In genomic region chr8:106510365-106510975, GRCm38 (mm10) we compare ENCODE assay signal across 9 mouse cellular contexts. TPM values are rescaled to one million over a fixed set of nuclear protein-coding genes. Genes with fewer than 3 reads are reported as not detected.
DNase-seq lines count a peak whose midpoint lies in the region; ATAC-seq and TF ChIP-seq lines count a peak whose summit lies in the region.
"Had no signal": no experiment of that assay in that cellular context is flagged by ENCODE, and none has a peak within 500 bp of the region (broad histone marks: within the 10 kb centered on the region; RNA-seq: fewer than 3 reads in every experiment).

Cdh3 (plus strand) TSS chr8:106510891.

- intact Hi-C loops in left cerebral cortex, postnatal 25 days (cut with DNase I): no loop called here

- ATAC-seq in megakaryocyte, adult 5-6 weeks (ENCODE audit: poor library complexity, severe bottlenecking): no peak
- ATAC-seq in forebrain, embryonic 15.5 days (replicated peaks): no peak

- no peak for TF ChIP-seq POLR2A in kidney, adult 2 months (IDR thresholded peaks at IDR 0.05; ENCODE audit: low read depth, low read length)
- no peak for TF ChIP-seq POLR2A in lung, adult 2 months (IDR thresholded peaks at IDR 0.05; ENCODE audit: borderline replicate concordance, extremely low read depth, low read depth, low read length)

- DNase-seq in kidney, adult 2 months: peak; percentile 86
- DNase-seq in lung, adult 2 months: peak; percentile 81
- DNase-seq in retina, embryonic 14.5 days (ENCODE audit: low spot score): peak; percentile 34
- DNase-seq in layer of hippocampus, adult 9-10 months (ENCODE audit: low spot score): no peak
- DNase-seq in left cerebral cortex, postnatal 25 days (ENCODE audit: low spot score in 2 of 2): no peak

- no peak within 1 kb of the TSS for H3K27ac ChIP-seq in forebrain, embryonic 15.5 days (replicated peaks)
- 0 out of 2 replicates have a peak within 1 kb of the TSS, but pooled peaks have one; percentile 27 for H3K27ac ChIP-seq in kidney, adult 2 months (ENCODE audit: insufficient read depth, low read depth, low read length)

- H3K9me3 ChIP-seq in megakaryocyte, embryonic 14.5 days: peaks cover 22% of the 10 kb centered on the region
- no peaks in the 10 kb centered on the region for H3K9me3 ChIP-seq in forebrain, embryonic 15.5 days

- peaks cover 85% of the 10 kb centered on the region for H3K27me3 ChIP-seq in megakaryocyte, embryonic 14.5 days (replicated peaks)
- peaks cover 74% of the 10 kb centered on the region for H3K27me3 ChIP-seq in forebrain, embryonic 15.5 days
- H3K27me3 ChIP-seq in kidney, adult 2 months (replicated peaks; ENCODE audit: control insufficient read depth, insufficient read depth, low read length): no peaks in the 10 kb centered on the region

- H3K4me1 ChIP-seq in megakaryocyte, embryonic 14.5 days: peaks cover 26% of the 10 kb centered on the region
- H3K4me1 ChIP-seq in forebrain, embryonic 15.5 days: peaks cover 37% of the 10 kb centered on the region
- H3K4me1 ChIP-seq in kidney, adult 2 months (ENCODE audit: control insufficient read depth, insufficient read depth, low read length): no peaks in the 10 kb centered on the region
- H3K4me1 ChIP-seq in lung, adult 2 months (ENCODE audit: control insufficient read depth, insufficient read depth, low read length): peaks cover 11% of the 10 kb centered on the region

- peak within 1 kb of the TSS; percentile 14 for H3K4me3 ChIP-seq in megakaryocyte, embryonic 14.5 days (replicated peaks)
- H3K4me3 ChIP-seq in forebrain, embryonic 15.5 days: peak within 1 kb of the TSS; percentile 36
- H3K4me3 ChIP-seq in kidney, adult 2 months (ENCODE audit: insufficient read depth, low read depth, low read length): peak within 1 kb of the TSS; percentile 38
- peak within 1 kb of the TSS; percentile 26 for H3K4me3 ChIP-seq in lung, adult 2 months (replicated peaks; ENCODE audit: extremely low read depth, low read depth, low read length)
- H3K4me3 ChIP-seq: myocyte had no signal

- no peak within 1 kb of the TSS for H3K9ac ChIP-seq in forebrain, embryonic 15.5 days (replicated peaks)

- under 1% methylated on average over 34 of the region's 34 CpGs for WGBS in forebrain, embryonic 15.5 days
- WGBS in kidney, adult 2 months: 2% methylated on average over 34 of the region's 34 CpGs
- WGBS in lung, adult 2 months: 2% methylated on average over 34 of the region's 34 CpGs

- TF ChIP-seq CTCF in kidney, adult 2 months (conservative IDR thresholded peaks at IDR 0.05; ENCODE audit: insufficient read depth, insufficient read length, low read depth, low read length): no peak
- no peak for TF ChIP-seq CTCF in lung, adult 2 months (IDR thresholded peaks at IDR 0.05; ENCODE audit: insufficient read depth, low read length)

- H3K36me3 ChIP-seq in megakaryocyte, embryonic 14.5 days (replicated peaks; ENCODE audit: low read length): no peaks in the 10 kb centered on the region
- H3K36me3 ChIP-seq in forebrain, embryonic 15.5 days: no peaks in the 10 kb centered on the region
- H3K36me3 ChIP-seq in kidney, adult 2 months (ENCODE audit: control insufficient read depth, insufficient read depth, low read length): no peaks in the 10 kb centered on the region

- H3K4me2 ChIP-seq in forebrain, embryonic 15.5 days (replicated peaks): peak within 1 kb of the TSS; percentile 56

RNA-seq across cellular contexts. Expression of gene Cdh3, which starts in this region (rescaled TPM):
- polyA plus RNA-seq in megakaryocyte, embryonic 14.5 days (2012; ENCODE audit: insufficient read depth, low replicate concordance): not detected in 2 replicates
- total RNA-seq in megakaryocyte, adult 5-6 weeks (2015): not detected in 2 replicates
- not detected in 2 replicates for total RNA-seq in megakaryocyte, adult 5-6 weeks (2017)
- 0.83 and 1.3 TPM in 2 replicates for polyA plus RNA-seq in forebrain, embryonic 15.5 days (2015; fragmentation: Nextera tagmentation; extraction: Ambion mirVana)
- polyA plus RNA-seq in kidney, adult 2 months (2012; rRNA removed): 5.0 and 5.5 TPM in 2 replicates
- 1.3 and 2.0 TPM in 2 replicates for polyA plus RNA-seq in lung, adult 2 months (2012; rRNA removed)
- under 1 TPM; 0.34 to 0.64 TPM for total RNA-seq in left cerebral cortex, postnatal 25 days (2021)

Comparison
In these comparisons a context has a peak if more than half of its experiments do, and no peak if none do; other contexts are left out.
1. DNase-seq: peak in kidney, adult 2 months (single experiment), lung, adult 2 months (single experiment) and retina, embryonic 14.5 days (single experiment); none in layer of hippocampus, adult 9-10 months (single experiment) and left cerebral cortex, postnatal 25 days (0 of 2).
2. Peak in every context shown above with its lines, with median percentiles within 50 percentile points of each other: H3K4me3 ChIP-seq.